Mouse (Mus musculus) lung, postnatal 4 days (tissue): ENCODE measurements around the gene Cry2.

Source experiments
- DNase-seq, 2 experiments: peaks; one replicate each; pipeline ENCODE4 v3.0.0; 2021

Gene Cry2

GRCm38 (mm10) chr2:92365568-92365967 is 68.3 kb downstream of the Cry2 start:
- peak in 1 of 2 experiments; percentile 22 for DNase-seq

- no peak for DNase-seq
Measured at GRCm38 (mm10) chr2:92364086-92364485, 69.8 kb downstream of the Cry2 start.

GRCm38 (mm10) chr2:92362571-92363228 is 71.1 kb downstream of the Cry2 start:
- no peak for DNase-seq

- DNase-seq = peak in 1 of 2 experiments; percentile 23
Measured at GRCm38 (mm10) chr2:92361795-92362194, 72.0 kb downstream of the Cry2 start.

GRCm38 (mm10) chr2:92360893-92361292 is 73.0 kb downstream of the Cry2 start:
- DNase-seq = peak in 1 of 2 experiments; percentile 15

- peak in 1 of 2 experiments; percentile 22 for DNase-seq
Measured at GRCm38 (mm10) chr2:92360186-92360823, 73.5 kb downstream of the Cry2 start.

- DNase-seq = peak; percentile 39 to 48
Measured at GRCm38 (mm10) chr2:92359301-92359700, 74.5 kb downstream of the Cry2 start.

GRCm38 (mm10) chr2:92354224-92354623 is 79.6 kb downstream of the Cry2 start:
- DNase-seq = peak in 1 of 2 experiments; percentile 25
